Mouse (Mus musculus) sigmoid colon, adult 10 weeks (tissue): ENCODE measurements around the gene Cab39l. TPM values are rescaled to one million over a fixed set of nuclear protein-coding genes. Genes with fewer than 3 reads are reported as not detected.

Experiments used
- polyA plus RNA-seq: library from polyadenylated mRNA; stranded (reverse); fragments of 350-450 nt; fragmentation: Illumina TruSeq; extraction: RNeasy Lipid Tissue Mini Kit (QIAGEN cat#74804); gene quantifications from one replicate; pipeline ENCODE4 v1.2.3, GENCODE M21; 2014; ENCODE audit warnings: low read depth, low replicate concordance

Cab39l gene
- 103 TPM for polyA plus RNA-seq

GRCm38 (mm10) chr14:59440558-59441471 is at the start of gene Cab39l, which contains the start of gene Setdb2:
TSS of gene Cab39l (plus strand) at chr14:59440972.
TSS of gene Setdb2 (minus strand) at chr14:59440884.

GRCm38 (mm10) chr14:59395281-59395680 is 45.5 kb upstream of the Cab39l start, which contains the start of gene Phf11c:
TSS of gene Phf11c (minus strand) at chr14:59395381.

DNA sequence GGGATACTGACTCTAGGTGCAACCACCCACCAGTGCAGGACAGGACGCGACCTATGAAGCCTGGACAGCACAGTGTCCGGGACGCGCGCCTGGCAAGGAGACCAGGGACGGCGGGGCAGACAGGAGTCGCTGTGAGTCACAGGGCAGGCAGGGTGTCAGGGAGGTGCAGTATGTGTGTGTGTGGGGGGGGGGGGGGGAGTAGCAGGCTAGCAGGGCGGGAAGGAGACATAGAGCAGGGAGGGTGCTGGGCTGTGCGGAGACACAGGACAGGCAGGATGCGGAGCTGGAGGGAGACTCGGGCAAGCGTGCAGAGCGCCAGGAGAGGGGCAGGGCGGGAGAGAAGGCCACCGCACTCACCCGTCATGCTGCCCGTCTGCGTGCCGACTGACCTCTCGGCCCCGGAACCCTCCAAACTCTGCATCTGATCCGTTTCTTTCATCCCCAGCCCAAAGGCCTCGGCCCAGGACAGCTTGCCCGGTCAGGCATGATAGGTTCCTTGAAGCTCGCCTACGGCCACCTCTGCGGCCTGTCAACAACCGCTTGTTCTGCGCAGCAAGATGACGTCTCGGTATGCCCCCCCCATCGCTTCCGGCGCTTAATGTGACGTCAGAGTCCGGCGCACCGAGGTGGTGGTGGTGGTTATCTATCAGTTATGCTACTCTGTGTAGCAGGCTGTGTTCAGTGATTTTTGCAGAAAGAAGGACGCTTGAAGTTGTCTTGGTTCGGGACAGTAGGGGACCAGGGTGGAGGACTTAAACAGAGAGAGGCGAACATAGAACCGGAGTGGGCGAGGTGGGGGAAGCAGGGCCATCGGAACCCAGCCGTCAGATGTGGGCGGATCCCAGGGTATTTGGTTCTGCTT is 156.9 kb downstream of the Cab39l start, which contains the start of gene Cdadc1:
Gene Cdadc1, minus strand, starts transcription at position 562 of the 862 bp plus-strand sequence.

GRCm38 (mm10) chr14:59625158-59625805 is 184.5 kb downstream of the Cab39l start, which contains the start of gene Shisa2:
TSS of gene Shisa2 (plus strand) at chr14:59625308.

Other genes with a start within 250 kb of the Cab39l start
- gene Rcbtb1, start 239.8 kb upstream of the Cab39l start, polyA plus RNA-seq, result 70.7 TPM
- gene Gm6904, start 180.8 kb upstream of the Cab39l start, polyA plus RNA-seq, result not detected
- gene Phf11a, start 143.4 kb upstream of the Cab39l start, polyA plus RNA-seq, result 1.8 TPM
- gene Phf11b, start 99.6 kb upstream of the Cab39l start, polyA plus RNA-seq, result 14.3 TPM
- gene Phf11d, start 75.5 kb upstream of the Cab39l start, polyA plus RNA-seq, result 27.5 TPM
- gene Phf11c, start 45.6 kb upstream of the Cab39l start, polyA plus RNA-seq, result 6.0 TPM
- gene Setdb2, start 88 bp upstream of the Cab39l start, polyA plus RNA-seq, result 23.9 TPM
- gene Cdadc1, start 157.0 kb downstream of the Cab39l start, polyA plus RNA-seq, result 77.4 TPM
- gene Shisa2, start 184.3 kb downstream of the Cab39l start, polyA plus RNA-seq, result 90.5 TPM